Mouse (Mus musculus) liver, embryonic 13.5 days (tissue): Measurements from ENCODE around the gene Bcl2. TPM values are rescaled to one million over a fixed set of nuclear protein-coding genes. Genes with fewer than 3 reads are reported as not detected.
"Not testable (repeated sequence)": the region's sequence is repeated elsewhere in the genome, so short reads cannot be mapped to it uniquely, and the experiment has no call there.

Source experiments
- ATAC-seq: fragments of 200-750 bp; cut with Nextera tagmentation; 2 replicates; pipeline ENCODE4 v1.8.0; 2017; ENCODE audit warnings: low read depth, mild to moderate bottlenecking, moderate number of reproducible peaks, moderate library complexity
- DNase-seq: peaks from one replicate; pipeline ENCODE4 v3.0.0; 2022
- H3K27ac ChIP-seq: fragments of 300-500 bp; sonication (generic); 2 replicates; pipeline ENCODE4 v1.5.1; 2015; ENCODE audit warnings: moderate library complexity, mild to moderate bottlenecking, inconsistent platforms
- H3K27me3 ChIP-seq: fragments of 300-500 bp; sonication (generic); 2 replicates; pipeline ENCODE4 v1.6.1; 2015; ENCODE audit warnings: mild to moderate bottlenecking, inconsistent platforms
- H3K36me3 ChIP-seq: fragments of 300-500 bp; sonication (generic); 2 replicates; pipeline ENCODE4 v1.6.1; 2015; ENCODE audit warnings: mild to moderate bottlenecking, inconsistent platforms
- H3K4me1 ChIP-seq: fragments of 300-500 bp; sonication (generic); replicated peaks from 2 replicates; pipeline ENCODE4 v1.6.1; 2015; ENCODE audit warnings: inconsistent platforms
- H3K4me2 ChIP-seq: fragments of 300-500 bp; sonication (generic); 2 replicates; pipeline ENCODE4 v1.6.1; 2015; ENCODE audit warnings: inconsistent platforms, mild to moderate bottlenecking, moderate library complexity
- H3K4me3 ChIP-seq: fragments of 300-500 bp; sonication (generic); replicated peaks from 2 replicates; pipeline ENCODE4 v1.5.1; 2015; ENCODE audit warnings: mild to moderate bottlenecking, inconsistent platforms
- H3K9ac ChIP-seq: fragments of 300-500 bp; sonication (generic); 2 replicates; pipeline ENCODE4 v1.6.1; 2015; ENCODE audit warnings: mild to moderate bottlenecking, inconsistent platforms
- H3K9me3 ChIP-seq: fragments of 300-500 bp; sonication (generic); replicated peaks from 2 replicates; pipeline ENCODE4 v1.6.1; 2016; ENCODE audit warnings: inconsistent platforms
- WGBS: fragments of 180-500 bp; shearing (Covaris S2); methylation state at CpG from one replicate; pipeline ENCODE4 v1.1.7; 2015; ENCODE audit not compliant: insufficient replicate concordance; 5-methylcytosine and 5-hydroxymethylcytosine counted together
- polyA plus RNA-seq: library from polyadenylated mRNA; unstranded; fragments of >200 nt; fragmentation: Nextera tagmentation; extraction: Ambion mirVana; gene quantifications from 2 replicates; pipeline ENCODE4 v1.2.1, GENCODE M21; 2015

Bcl2 gene
- polyA plus RNA-seq, 1 experiment from 2014 or later, result 1.0 TPM

- Histone ChIP-seq H3K4me2 (no peak overlapping the region), H3K36me3 (no peaks in the 10 kb centered on the region), H3K4me3 (no peak overlapping the region), H3K4me1 (no peaks in the 10 kb centered on the region), H3K9me3 (no peaks in the 10 kb centered on the region), H3K27me3 (no peaks in the 10 kb centered on the region), H3K27ac (no peak overlapping the region), H3K9ac (no peak overlapping the region)
- DNase-seq (no peak), ATAC-seq (no peak)
- 73% methylated on average over 8 of the region's 8 CpGs for WGBS
Measured at GRCm38 (mm10) chr1:106541851-106542250, 172.2 kb downstream of the Bcl2 start.

- Histone ChIP-seq H3K4me3 (no peak overlapping the region), H3K27ac (no peak overlapping the region), H3K9me3 (no peaks in the 10 kb centered on the region), H3K27me3 (no peaks in the 10 kb centered on the region), H3K9ac (no peak overlapping the region), H3K36me3 (no peaks in the 10 kb centered on the region), H3K4me1 (no peaks in the 10 kb centered on the region), H3K4me2 (no peak overlapping the region)
- DNase-seq, result no peak
- ATAC-seq, result no peak
- WGBS, result 50% methylated on average over 3 of the region's 3 CpGs
Measured at GRCm38 (mm10) chr1:106540130-106540529, 173.9 kb downstream of the Bcl2 start.

GRCm38 (mm10) chr1:106539029-106539428 lies 175.0 kb downstream of the Bcl2 start:
- Histone ChIP-seq H3K27ac (no peak overlapping the region), H3K4me3 (no peak overlapping the region), H3K4me1 (no peaks in the 10 kb centered on the region), H3K36me3 (no peaks in the 10 kb centered on the region), H3K9me3 (no peaks in the 10 kb centered on the region), H3K4me2 (no peak overlapping the region), H3K9ac (no peak overlapping the region), H3K27me3 (no peaks in the 10 kb centered on the region)
- 50% methylated on average over 1 of the region's 1 CpGs for WGBS
- ATAC-seq, result no peak
- DNase-seq, result no peak

- WGBS, result 64% methylated on average over 3 of the region's 3 CpGs
- H3K4me2 ChIP-seq, H3K27ac ChIP-seq, H3K9ac ChIP-seq, H3K9me3 ChIP-seq, H3K27me3 ChIP-seq, DNase-seq, H3K4me1 ChIP-seq, H3K4me3 ChIP-seq, H3K36me3 ChIP-seq, ATAC-seq: not testable (repeated sequence)
Measured at GRCm38 (mm10) chr1:106534835-106535234, 179.2 kb downstream of the Bcl2 start.

DNA sequence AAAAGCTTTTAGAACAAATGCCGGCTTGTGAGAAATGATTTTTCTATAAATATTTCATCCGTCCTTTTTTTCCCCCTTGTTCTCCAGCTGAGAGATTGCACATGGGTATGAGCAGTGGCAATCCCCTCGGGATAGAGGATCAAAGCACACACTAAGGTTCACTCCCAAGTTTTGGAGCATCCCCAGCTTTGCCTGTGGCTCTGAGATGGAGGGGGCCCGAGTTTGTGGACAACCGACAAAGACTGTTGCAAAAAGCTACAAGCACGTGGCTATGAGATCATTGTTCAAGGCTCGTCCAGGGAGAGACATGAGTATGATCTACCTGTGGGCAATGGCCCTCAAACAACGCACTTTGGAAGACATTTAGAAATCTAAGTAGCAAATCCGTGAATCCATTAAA lies 184.5 kb downstream of the Bcl2 start:
- H3K4me1 ChIP-seq, result no peaks in the 10 kb centered on the region
- H3K4me3 ChIP-seq, result no peak overlapping the region
- no peak for DNase-seq
- WGBS, result 60% methylated on average over 9 of the region's 9 CpGs
- no peak overlapping the region for H3K4me2 ChIP-seq
- no peaks in the 10 kb centered on the region for H3K9me3 ChIP-seq
- no peak overlapping the region for H3K27ac ChIP-seq
- H3K36me3 ChIP-seq, result no peaks in the 10 kb centered on the region
- H3K9ac ChIP-seq, result no peak overlapping the region
- no peaks in the 10 kb centered on the region for H3K27me3 ChIP-seq
- no peak for ATAC-seq

DNA sequence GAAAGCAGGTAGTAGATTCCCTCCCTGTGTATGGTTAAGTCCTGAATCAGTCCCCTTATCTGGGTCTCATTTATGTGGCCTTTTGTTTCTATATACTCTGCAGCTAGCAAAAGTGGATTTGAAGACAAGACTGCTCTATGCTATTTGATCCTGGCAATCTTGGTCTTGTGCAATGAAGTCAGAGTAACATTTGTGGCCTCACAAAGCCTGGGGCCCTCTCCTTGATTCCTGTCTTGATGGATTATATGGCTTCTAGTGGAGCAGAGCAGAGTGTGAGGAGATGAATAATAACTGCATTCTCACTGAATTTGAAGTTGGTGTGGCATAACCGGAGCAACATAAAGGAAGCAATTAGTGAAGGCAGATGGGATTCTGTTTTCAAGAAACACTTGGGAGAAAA lies 186.5 kb downstream of the Bcl2 start:
- no peak overlapping the region for H3K9ac ChIP-seq
- no peaks in the 10 kb centered on the region for H3K9me3 ChIP-seq
- H3K4me3 ChIP-seq, result no peak overlapping the region
- H3K27ac ChIP-seq, result no peak overlapping the region
- 76% methylated on average over 1 of the region's 1 CpGs for WGBS
- H3K36me3 ChIP-seq, result no peaks in the 10 kb centered on the region
- no peak for DNase-seq
- no peaks in the 10 kb centered on the region for H3K4me1 ChIP-seq
- no peaks in the 10 kb centered on the region for H3K27me3 ChIP-seq
- H3K4me2 ChIP-seq, result no peak overlapping the region
- ATAC-seq, result no peak

DNA sequence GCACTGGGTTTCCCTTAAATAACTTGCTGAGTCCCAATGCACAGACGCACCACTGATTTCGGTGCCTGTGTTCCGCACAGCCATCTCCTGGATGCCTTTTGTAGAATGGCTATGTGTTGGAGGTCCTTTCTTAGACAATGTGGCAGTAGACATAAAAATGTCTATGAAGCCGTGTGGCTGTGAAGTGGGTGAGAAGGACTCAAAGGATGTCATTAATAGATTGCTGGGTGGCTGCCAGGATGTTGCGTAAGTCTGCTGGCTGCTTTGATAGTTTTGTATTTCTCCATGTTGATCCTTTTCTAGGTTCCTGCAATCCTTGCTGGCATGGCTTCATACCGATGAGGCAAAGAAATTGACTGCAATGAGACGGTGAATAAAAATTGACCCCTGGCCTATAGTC lies 187.3 kb downstream of the Bcl2 start:
- H3K4me2 ChIP-seq, result no peak overlapping the region
- ATAC-seq, result no peak
- DNase-seq, result no peak

DNA sequence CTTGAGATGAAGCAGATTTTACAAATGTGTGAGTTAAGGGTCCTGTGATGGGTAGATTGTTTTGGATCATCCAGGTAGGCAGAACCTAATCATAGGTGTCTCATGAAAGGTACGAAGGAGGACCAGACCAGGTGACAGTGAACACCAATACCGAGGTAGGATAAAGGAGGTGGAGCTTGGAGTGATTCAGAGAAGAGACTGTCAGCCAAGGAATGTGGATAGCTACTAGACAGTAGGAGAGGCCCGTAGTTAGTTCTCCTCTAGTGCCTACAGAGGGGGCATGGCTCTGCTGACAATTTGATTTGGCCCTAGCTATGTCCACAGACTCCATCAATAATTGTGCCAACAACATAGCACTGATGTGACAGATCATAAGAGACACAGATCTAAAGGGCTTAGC lies 188.0 kb downstream of the Bcl2 start:
- Histone ChIP-seq H3K27me3 (no peaks in the 10 kb centered on the region), H3K4me1 (no peaks in the 10 kb centered on the region), H3K9ac (no peak overlapping the region), H3K27ac (no peak overlapping the region), H3K36me3 (no peaks in the 10 kb centered on the region), H3K9me3 (no peaks in the 10 kb centered on the region), H3K4me3 (no peak overlapping the region), H3K4me2 (no peak overlapping the region)
- DNase-seq (no peak), ATAC-seq (no peak)
- WGBS, result 59% methylated on average over 3 of the region's 3 CpGs

More for the DNA sequence above, 187.3 kb downstream of the Bcl2 start:
- H3K4me3 ChIP-seq, result no peak overlapping the region
- H3K9ac ChIP-seq, result no peak overlapping the region
- no peaks in the 10 kb centered on the region for H3K36me3 ChIP-seq
- no peaks in the 10 kb centered on the region for H3K9me3 ChIP-seq
- H3K27me3 ChIP-seq, result no peaks in the 10 kb centered on the region
- WGBS, result 64% methylated on average over 7 of the region's 7 CpGs
- no peaks in the 10 kb centered on the region for H3K4me1 ChIP-seq
- H3K27ac ChIP-seq, result no peak overlapping the region

GRCm38 (mm10) chr1:106523741-106524140 lies 190.3 kb downstream of the Bcl2 start:
- Histone ChIP-seq H3K4me1 (no peaks in the 10 kb centered on the region), H3K9me3 (no peaks in the 10 kb centered on the region), H3K27ac (no peak overlapping the region), H3K27me3 (no peaks in the 10 kb centered on the region), H3K4me3 (no peak overlapping the region), H3K4me2 (no peak overlapping the region), H3K36me3 (no peaks in the 10 kb centered on the region), H3K9ac (no peak overlapping the region)
- no peak for ATAC-seq
- 37% methylated on average over 6 of the region's 6 CpGs for WGBS
- DNase-seq, result no peak

DNA sequence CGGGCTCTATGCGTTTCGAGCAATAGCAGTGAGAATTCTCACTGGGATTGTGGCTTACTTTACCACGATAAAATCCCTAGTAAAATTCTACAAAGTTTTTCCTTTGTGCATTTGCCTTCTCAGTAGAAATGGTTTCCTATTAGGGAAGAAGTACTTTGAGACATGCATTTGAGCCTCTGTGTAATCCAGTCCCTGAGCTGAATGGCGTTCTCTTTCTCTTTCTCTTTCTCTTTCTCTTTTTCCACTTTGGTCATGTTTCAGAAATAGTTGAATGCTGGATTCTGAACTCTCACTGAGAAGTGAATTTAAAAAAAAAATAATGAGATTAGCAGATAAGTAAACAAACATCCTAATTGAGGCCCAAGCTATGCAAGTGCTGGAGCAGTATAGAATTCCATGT lies 191.1 kb downstream of the Bcl2 start:
- no peaks in the 10 kb centered on the region for H3K27me3 ChIP-seq
- H3K9me3 ChIP-seq, result no peaks in the 10 kb centered on the region
- H3K27ac ChIP-seq, result no peak overlapping the region
- ATAC-seq (no peak), DNase-seq (no peak)
- H3K4me1 ChIP-seq, result no peaks in the 10 kb centered on the region
- H3K36me3 ChIP-seq, result no peaks in the 10 kb centered on the region
- H3K4me3 ChIP-seq, result no peak overlapping the region
- no peak overlapping the region for H3K4me2 ChIP-seq
- WGBS, result 76% methylated on average over 5 of the region's 5 CpGs
- no peak overlapping the region for H3K9ac ChIP-seq

GRCm38 (mm10) chr1:106517591-106518177 lies 196.4 kb downstream of the Bcl2 start:
- Histone ChIP-seq H3K9me3 (no peaks in the 10 kb centered on the region), H3K4me1 (peaks cover 6% of the 10 kb centered on the region; the same call in 1 of the 2 replicates), H3K27me3 (no peaks in the 10 kb centered on the region), H3K4me3 (no peak overlapping the region), H3K9ac (no peak overlapping the region), H3K4me2 (no peak overlapping the region), H3K36me3 (no peaks in the 10 kb centered on the region), H3K27ac (no peak overlapping the region)
- ATAC-seq (no peak), DNase-seq (no peak)
- WGBS, result 53% methylated on average over 6 of the region's 6 CpGs

DNA sequence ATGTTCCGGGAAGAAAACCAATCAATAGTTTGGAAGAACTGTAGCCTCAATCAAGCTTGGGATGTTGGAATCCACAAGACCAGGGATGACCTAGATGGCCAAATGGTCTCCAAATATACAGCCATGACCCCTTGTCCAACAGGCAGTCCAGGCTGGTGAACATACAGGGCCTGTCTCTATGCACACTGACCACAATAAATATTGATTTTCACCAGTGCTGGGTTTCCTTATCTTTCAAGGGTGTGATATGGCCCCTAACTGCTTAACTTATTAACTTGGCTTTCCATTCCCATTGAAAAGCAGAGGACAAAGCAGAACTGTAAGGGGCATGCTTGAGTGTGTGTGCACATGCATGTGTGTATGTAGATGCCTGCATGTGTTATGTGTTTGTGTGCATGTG lies 197.0 kb downstream of the Bcl2 start:
- ATAC-seq, result no peak
- Histone ChIP-seq H3K4me1 (peaks cover 6% of the 10 kb centered on the region; the same call in 1 of the 2 replicates), H3K4me3 (no peak overlapping the region), H3K27me3 (no peaks in the 10 kb centered on the region), H3K4me2 (no peak overlapping the region), H3K9me3 (no peaks in the 10 kb centered on the region), H3K27ac (no peak overlapping the region), H3K9ac (no peak overlapping the region), H3K36me3 (no peaks in the 10 kb centered on the region)
- WGBS, result 73% methylated on average over 1 of the region's 1 CpGs
- DNase-seq, result no peak
